Mouse (Mus musculus): ENCODE data around the gene Cactin. TPM values are rescaled to one million over a fixed set of nuclear protein-coding genes. Genes with fewer than 3 reads are reported as not detected.

The Cactin gene
- polyA plus RNA-seq, 1 experiment from 2014 or later = 40.3 TPM

GRCm38 (mm10) chr10:81356352-81356990, 35.6 kb downstream of the Cactin start:
- ATAC-seq (ENCODE audit: insufficient number of reproducible peaks, low FRiP score) = no peak
- 49% methylated on average over 12 of the region's 12 CpGs for WGBS
- Histone ChIP-seq H3K27me3 (replicated peaks) (0 out of 2 replicates have a peak, but pooled peaks cover 3% of the 10 kb centered on the region), H3K9ac (peak overlapping the region; percentile 47), H3K4me1 (replicated peaks) (peaks cover 46% of the 10 kb centered on the region), H3K9me3 (replicated peaks) (no peaks in the 10 kb centered on the region), H3K4me3 (peak overlapping the region; percentile 81), H3K27ac (ENCODE audit: poor library complexity, severe bottlenecking) (no peak overlapping the region), H3K36me3 (peaks cover 6% of the 10 kb centered on the region; the same call in 1 of the 2 replicates), H3K4me2 (peak overlapping the region; percentile 93)

GRCm38 (mm10) chr10:81356991-81357844, 36.3 kb downstream of the Cactin start, which contains the start of gene Mfsd12:
Gene Mfsd12, plus strand, starts transcription at chr10:81357491.
- H3K27ac ChIP-seq (ENCODE audit: poor library complexity, severe bottlenecking) = peak within 1 kb of the TSS; percentile 35
- peaks cover 14% of the 10 kb centered on the region; the same call in 1 of the 2 replicates for H3K36me3 ChIP-seq
- H3K9ac ChIP-seq = peak within 1 kb of the TSS; percentile 85
- H3K4me2 ChIP-seq = peak within 1 kb of the TSS; percentile 93
- peak within 1 kb of the TSS; percentile 81 for H3K4me3 ChIP-seq
- WGBS = 2% methylated on average over 79 of the region's 79 CpGs
- ATAC-seq (ENCODE audit: insufficient number of reproducible peaks, low FRiP score) = peak; percentile 89
- H3K4me1 ChIP-seq (replicated peaks) = peaks cover 49% of the 10 kb centered on the region
- no peaks in the 10 kb centered on the region for H3K9me3 ChIP-seq (replicated peaks)
- 0 out of 2 replicates have a peak, but pooled peaks cover 3% of the 10 kb centered on the region for H3K27me3 ChIP-seq (replicated peaks)

GRCm38 (mm10) chr10:81358209-81358608, 37.3 kb downstream of the Cactin start:
- WGBS = 19% methylated on average over 4 of the region's 4 CpGs
- Histone ChIP-seq H3K9me3 (replicated peaks) (no peaks in the 10 kb centered on the region), H3K4me1 (replicated peaks) (peaks cover 59% of the 10 kb centered on the region), H3K4me3 (peak overlapping the region; percentile 81), H3K4me2 (peak overlapping the region; percentile 93), H3K36me3 (peaks cover 19% of the 10 kb centered on the region; the same call in 1 of the 2 replicates), H3K9ac (peak overlapping the region; percentile 85), H3K27ac (ENCODE audit: poor library complexity, severe bottlenecking) (peak overlapping the region; percentile 35; the same call in 1 of the 2 replicates), H3K27me3 (replicated peaks) (peaks cover 5% of the 10 kb centered on the region; the same call in 1 of the 2 replicates)
- no peak for ATAC-seq (ENCODE audit: insufficient number of reproducible peaks, low FRiP score)

GRCm38 (mm10) chr10:81358841-81359240, 37.9 kb downstream of the Cactin start:
- no peak for ATAC-seq (ENCODE audit: insufficient number of reproducible peaks, low FRiP score)
- Histone ChIP-seq H3K9ac (peak overlapping the region; percentile 85), H3K9me3 (replicated peaks) (no peaks in the 10 kb centered on the region), H3K4me1 (replicated peaks) (peaks cover 65% of the 10 kb centered on the region), H3K4me3 (peak overlapping the region; percentile 81), H3K36me3 (peaks cover 19% of the 10 kb centered on the region; the same call in 1 of the 2 replicates), H3K27ac (ENCODE audit: poor library complexity, severe bottlenecking) (no peak overlapping the region), H3K4me2 (peak overlapping the region; percentile 93), H3K27me3 (replicated peaks) (peaks cover 5% of the 10 kb centered on the region; the same call in 1 of the 2 replicates)
- 47% methylated on average over 1 of the region's 1 CpGs for WGBS

GRCm38 (mm10) chr10:81360721-81361120, 39.8 kb downstream of the Cactin start:
- H3K4me3 ChIP-seq = no peak overlapping the region
- peak overlapping the region; percentile 14 for H3K4me2 ChIP-seq
- no peak overlapping the region for H3K9ac ChIP-seq
- peak overlapping the region; percentile 30; the same call in 1 of the 2 replicates for H3K27ac ChIP-seq (ENCODE audit: poor library complexity, severe bottlenecking)
- peaks cover 84% of the 10 kb centered on the region for H3K4me1 ChIP-seq (replicated peaks)
- ATAC-seq (ENCODE audit: insufficient number of reproducible peaks, low FRiP score) = no peak
- WGBS = 63% methylated on average over 8 of the region's 8 CpGs
- H3K9me3 ChIP-seq (replicated peaks) = no peaks in the 10 kb centered on the region
- H3K27me3 ChIP-seq (replicated peaks) = peaks cover 5% of the 10 kb centered on the region; the same call in 1 of the 2 replicates
- peaks cover 19% of the 10 kb centered on the region; the same call in 1 of the 2 replicates for H3K36me3 ChIP-seq

GRCm38 (mm10) chr10:81362336-81362949, 41.5 kb downstream of the Cactin start:
- H3K9ac ChIP-seq = peak overlapping the region; percentile 78
- 48% methylated on average over 12 of the region's 12 CpGs for WGBS
- peak overlapping the region; percentile 82 for H3K4me2 ChIP-seq
- H3K4me3 ChIP-seq = peak overlapping the region; percentile 49; the same call in 1 of the 2 replicates
- H3K9me3 ChIP-seq (replicated peaks) = no peaks in the 10 kb centered on the region
- H3K36me3 ChIP-seq = peaks cover 33% of the 10 kb centered on the region
- H3K4me1 ChIP-seq (replicated peaks) = peaks cover 87% of the 10 kb centered on the region
- peak overlapping the region; percentile 96 for H3K27ac ChIP-seq (ENCODE audit: poor library complexity, severe bottlenecking)
- ATAC-seq (ENCODE audit: insufficient number of reproducible peaks, low FRiP score) = peak; percentile 58
- H3K27me3 ChIP-seq (replicated peaks) = peaks cover 3% of the 10 kb centered on the region; the same call in 1 of the 2 replicates

GRCm38 (mm10) chr10:81363436-81364346, 42.8 kb downstream of the Cactin start:
- H3K27ac ChIP-seq (ENCODE audit: poor library complexity, severe bottlenecking) = peak overlapping the region; percentile 96

GRCm38 (mm10) chr10:81364666-81365065, 43.8 kb downstream of the Cactin start:
- no peak overlapping the region for H3K27ac ChIP-seq (ENCODE audit: poor library complexity, severe bottlenecking)
- H3K9ac ChIP-seq = peak overlapping the region; percentile 78
- peaks cover 68% of the 10 kb centered on the region for H3K4me1 ChIP-seq (replicated peaks)
- peaks cover 55% of the 10 kb centered on the region for H3K36me3 ChIP-seq
- H3K4me3 ChIP-seq = peak overlapping the region; percentile 49
- 14% methylated on average over 28 of the region's 28 CpGs for WGBS
- no peak; the same call in 1 of the 2 replicates for ATAC-seq (ENCODE audit: insufficient number of reproducible peaks, low FRiP score)
- H3K4me2 ChIP-seq = peak overlapping the region; percentile 82
- no peaks in the 10 kb centered on the region for H3K9me3 ChIP-seq (replicated peaks)
- H3K27me3 ChIP-seq (replicated peaks) = peaks cover 3% of the 10 kb centered on the region; the same call in 1 of the 2 replicates

More at GRCm38 (mm10) chr10:81363436-81364346, 42.8 kb downstream of the Cactin start:
- 6% methylated on average over 53 of the region's 54 CpGs for whole genome bisulfite sequencing
- Histone ChIP-seq H3K4me2 (peak overlapping the region; percentile 82), H3K4me1 (replicated peaks) (peaks cover 77% of the 10 kb centered on the region), H3K27me3 (replicated peaks) (peaks cover 3% of the 10 kb centered on the region; the same call in 1 of the 2 replicates), H3K9me3 (replicated peaks) (no peaks in the 10 kb centered on the region), H3K4me3 (peak overlapping the region; percentile 49), H3K9ac (peak overlapping the region; percentile 78), H3K36me3 (peaks cover 45% of the 10 kb centered on the region)
- peak; percentile 67 for ATAC-seq (ENCODE audit: insufficient number of reproducible peaks, low FRiP score)

GRCm38 (mm10) chr10:81365073-81365472, 44.2 kb downstream of the Cactin start:
- H3K4me3 ChIP-seq = peak overlapping the region; percentile 49; the same call in 1 of the 2 replicates
- peak overlapping the region; percentile 82 for H3K4me2 ChIP-seq
- H3K4me1 ChIP-seq (replicated peaks) = peaks cover 65% of the 10 kb centered on the region
- ATAC-seq (ENCODE audit: insufficient number of reproducible peaks, low FRiP score) = no peak
- H3K36me3 ChIP-seq = peaks cover 56% of the 10 kb centered on the region
- H3K27ac ChIP-seq (ENCODE audit: poor library complexity, severe bottlenecking) = 0 out of 2 replicates have a peak overlapping the region, but pooled peaks have one; percentile 16
- H3K9ac ChIP-seq = peak overlapping the region; percentile 78
- H3K9me3 ChIP-seq (replicated peaks) = no peaks in the 10 kb centered on the region
- H3K27me3 ChIP-seq (replicated peaks) = peaks cover 3% of the 10 kb centered on the region; the same call in 1 of the 2 replicates
- 36% methylated on average over 4 of the region's 4 CpGs for WGBS

Measured in heart, embryonic 12.5 days (tissue).